Mouse (Mus musculus) gonadal fat pad, adult 2 months (tissue): Measurements from ENCODE around the gene Snrpa1. TPM values are rescaled to one million over a fixed set of nuclear protein-coding genes. Genes with fewer than 3 reads are reported as not detected.

ENCODE experiments used
- DNase-seq: peaks from one replicate; pipeline ENCODE4 v3.0.0-alpha.2; 2012; ENCODE audit warnings: low read depth
- polyA plus RNA-seq: library from polyadenylated mRNA; depleted of rRNA; stranded (reverse); fragments of >200 nt; gene quantifications from 2 replicates; pipeline ENCODE4 v1.2.3, GENCODE M21; 2012

Gene Snrpa1
- polyA plus RNA-seq, 1 experiment: 10.2 TPM

DNA sequence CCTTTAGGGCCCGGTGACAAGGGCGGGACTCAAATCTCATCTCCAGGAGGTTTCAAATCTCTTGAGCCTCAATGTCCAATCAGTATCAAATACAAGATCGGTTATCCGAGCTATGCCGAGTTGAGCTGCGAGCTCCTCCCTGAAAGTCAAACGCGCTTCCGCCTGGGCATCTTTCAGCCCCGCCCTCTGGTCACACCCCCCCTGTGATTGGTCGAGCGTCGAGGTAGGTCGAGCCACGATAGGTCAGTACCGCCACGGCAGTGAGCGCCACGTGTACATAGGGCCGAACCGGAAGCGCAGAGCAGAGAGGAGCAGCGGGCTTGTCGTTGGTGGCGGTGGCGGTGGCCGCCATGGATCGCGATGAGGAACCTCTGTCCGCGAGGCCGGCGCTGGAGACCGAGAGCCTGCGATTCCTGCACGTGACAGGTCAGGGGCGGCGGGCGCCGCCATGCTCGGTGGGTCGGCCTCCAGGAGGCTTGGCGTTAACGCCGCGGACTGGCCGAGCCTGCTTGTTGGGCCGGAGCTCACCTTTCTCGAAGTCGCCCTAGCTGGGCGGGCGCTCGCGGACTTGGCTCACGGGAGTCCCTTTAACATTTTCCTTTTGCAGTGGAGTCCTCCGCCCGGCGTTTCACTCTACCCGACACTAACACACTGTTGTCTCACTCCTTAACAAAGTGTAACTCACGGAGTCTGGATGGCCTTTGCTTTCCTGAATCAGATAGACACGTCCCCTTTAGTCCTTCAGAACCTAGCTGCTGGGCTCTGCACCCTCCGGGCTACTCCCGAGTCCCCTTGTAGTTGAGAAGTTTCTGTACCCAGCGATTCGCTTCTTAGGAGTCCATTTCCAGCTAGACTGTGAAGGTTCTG lies 20.8 kb downstream of the Snrpa1 start, which contains the start of gene Selenos:
Gene Selenos, plus strand, starts transcription at position 286 of the 867 bp plus-strand sequence.
- no peak for DNase-seq

DNA sequence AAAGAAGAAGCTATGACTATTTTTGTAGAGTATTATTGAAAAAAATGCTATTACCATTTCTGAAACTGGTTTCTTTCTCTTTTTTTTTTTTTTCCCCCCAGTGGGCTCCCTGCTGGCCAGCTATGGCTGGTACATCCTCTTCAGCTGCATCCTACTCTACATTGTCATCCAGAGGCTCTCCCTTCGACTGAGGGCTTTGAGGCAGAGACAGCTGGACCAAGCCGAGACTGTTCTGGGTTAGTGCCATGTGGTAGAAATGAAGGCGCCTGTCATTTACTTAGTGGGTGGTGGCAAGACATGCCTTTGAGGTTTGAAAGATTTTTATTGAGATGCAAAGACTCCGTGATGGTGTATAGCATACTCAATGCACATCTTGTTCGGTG lies 21.4 kb downstream of the Snrpa1 start:
- DNase-seq: no peak

DNA sequence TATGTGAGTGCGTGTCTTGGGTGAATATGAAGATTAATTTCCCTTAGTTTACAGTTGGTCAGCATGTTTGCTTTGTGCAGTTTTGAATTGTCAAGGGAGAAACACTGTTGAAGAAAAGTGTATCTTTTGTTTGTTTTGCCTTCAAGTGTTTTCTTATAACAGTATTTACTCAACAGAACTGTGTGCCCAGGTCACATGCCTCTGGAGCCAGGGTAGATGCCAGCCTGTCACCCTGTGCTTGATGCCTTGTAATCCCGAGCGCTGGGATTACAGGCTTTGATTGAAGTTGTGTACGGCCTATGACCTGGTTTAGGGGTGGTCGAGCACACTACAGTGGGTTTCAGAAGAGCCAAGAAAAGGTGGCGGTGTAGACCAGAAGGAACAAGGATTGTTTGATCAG lies 25.0 kb downstream of the Snrpa1 start:
- no peak for DNase-seq

DNA sequence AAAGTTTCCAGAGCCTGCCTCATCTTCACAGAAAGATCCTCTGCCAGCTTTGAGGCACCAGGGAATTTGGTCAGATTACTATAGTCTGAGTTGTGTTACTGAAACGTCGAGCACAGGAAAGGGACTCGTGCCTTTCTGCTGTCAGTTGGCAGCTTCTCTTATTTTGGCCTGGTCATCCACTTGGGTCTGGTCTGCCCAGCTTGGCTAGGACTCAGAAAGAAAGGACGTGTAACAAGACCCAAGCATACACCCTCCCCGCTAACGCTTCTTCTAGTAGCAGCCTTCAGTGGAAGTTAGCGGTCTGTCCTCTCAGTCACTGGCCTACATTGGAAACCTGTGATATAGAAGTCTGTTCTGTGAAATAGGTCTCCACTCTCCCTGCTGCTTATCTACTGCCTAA lies 25.7 kb downstream of the Snrpa1 start:
- no peak for DNase-seq

DNA sequence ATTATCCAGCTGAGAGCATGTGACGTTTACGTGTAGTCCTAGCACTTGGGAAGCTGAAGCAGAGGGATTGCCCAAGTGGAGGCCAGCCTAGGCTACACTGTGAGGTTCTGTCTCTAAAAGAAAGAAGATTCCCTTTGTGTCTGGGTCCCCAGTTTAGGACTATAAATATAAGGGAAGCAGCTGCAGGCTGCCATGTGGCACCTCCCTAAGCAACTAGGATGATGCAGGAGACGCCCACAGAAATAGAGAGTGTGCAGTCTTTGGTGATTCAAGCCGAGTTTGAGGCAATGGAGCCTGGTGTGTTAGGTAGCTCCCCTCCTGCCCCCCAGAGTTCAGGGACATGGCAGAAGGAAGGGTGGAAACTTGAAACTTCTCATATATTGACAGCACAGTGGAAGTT lies 28.8 kb downstream of the Snrpa1 start:
- DNase-seq: no peak

DNA sequence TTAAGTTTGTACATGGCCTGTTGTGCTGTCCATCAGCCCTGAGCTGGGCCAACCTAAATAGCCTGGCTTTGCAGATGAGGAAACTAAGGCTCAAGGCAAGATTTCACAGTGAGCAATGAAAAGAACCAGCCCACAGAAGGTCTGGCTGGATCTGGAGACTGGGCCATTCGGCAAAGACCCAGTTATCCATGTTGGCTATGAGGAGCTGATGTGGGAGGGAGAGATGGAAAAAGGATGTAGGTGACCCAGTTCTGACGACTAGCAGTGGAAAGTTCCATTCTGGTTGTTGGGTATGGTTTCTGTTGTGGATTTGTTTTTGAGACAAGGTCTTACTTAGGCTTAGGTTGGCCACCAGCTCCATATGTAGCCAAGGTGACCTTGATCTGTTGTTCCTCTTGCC lies 29.3 kb downstream of the Snrpa1 start:
- no peak for DNase-seq

DNA sequence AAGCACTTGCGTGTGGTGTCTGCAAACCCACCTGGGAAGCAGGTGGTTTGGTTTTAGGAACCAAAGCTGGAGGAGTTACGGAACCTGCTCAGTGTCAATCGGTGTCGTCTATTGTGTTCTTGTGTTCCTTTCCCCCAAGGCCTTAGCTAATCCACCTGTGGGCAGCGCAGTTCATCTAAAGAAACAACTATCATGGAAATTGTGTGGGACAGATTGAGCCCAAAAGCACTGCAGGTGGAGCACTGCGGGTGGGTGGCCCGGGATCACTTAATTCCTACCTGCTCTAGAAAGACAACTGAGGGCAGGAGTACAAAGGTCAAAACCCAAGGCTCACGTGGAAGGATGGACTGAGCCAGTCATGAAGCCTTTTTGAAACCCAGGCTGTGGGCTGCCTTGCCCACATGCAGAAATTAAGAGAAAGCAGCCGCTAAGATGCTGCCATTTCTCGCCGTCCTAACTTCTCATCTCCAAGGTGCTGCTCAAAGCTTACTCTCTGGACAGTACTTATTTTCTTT lies 31.9 kb downstream of the Snrpa1 start:
- no peak for DNase-seq

DNA sequence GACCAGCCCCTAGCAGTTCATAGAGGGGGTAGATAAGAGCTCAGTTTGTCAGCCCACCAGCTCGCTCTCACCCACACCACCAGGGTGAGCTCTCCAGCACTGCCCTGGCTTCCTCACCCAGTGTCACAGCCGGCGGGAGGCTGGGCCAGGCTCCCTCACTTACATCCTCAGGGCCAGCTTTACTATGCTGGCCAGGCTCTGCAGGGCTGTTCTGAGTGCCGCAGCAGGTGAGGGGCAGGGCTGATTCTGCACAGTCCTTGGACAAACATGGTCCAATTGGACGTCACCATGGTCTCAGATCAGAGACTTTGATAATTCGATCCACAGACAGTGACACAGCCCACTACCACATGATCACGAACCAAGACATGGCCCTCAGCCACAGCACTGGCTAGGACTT lies 32.8 kb downstream of the Snrpa1 start:
- no peak for DNase-seq

DNA sequence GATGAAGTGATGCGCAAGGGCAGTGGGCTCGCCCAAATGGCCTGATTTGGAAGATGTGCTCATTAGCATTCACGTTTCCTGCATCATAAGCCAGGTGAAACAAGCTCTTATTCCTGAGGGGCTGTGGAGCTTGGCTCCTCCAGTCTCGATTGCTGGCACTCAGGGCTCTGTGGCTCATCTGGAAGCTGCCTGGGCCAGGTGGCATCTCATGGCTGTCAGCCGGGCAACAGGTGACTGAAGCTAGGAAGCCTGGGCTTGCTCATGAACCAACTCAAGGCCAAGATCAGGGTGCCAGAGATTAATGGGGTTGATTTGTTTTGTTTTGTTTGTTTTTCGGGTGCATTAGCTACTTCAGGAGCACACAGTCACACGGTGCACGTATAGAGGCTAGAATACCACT lies 33.9 kb downstream of the Snrpa1 start:
- DNase-seq: no peak

DNA sequence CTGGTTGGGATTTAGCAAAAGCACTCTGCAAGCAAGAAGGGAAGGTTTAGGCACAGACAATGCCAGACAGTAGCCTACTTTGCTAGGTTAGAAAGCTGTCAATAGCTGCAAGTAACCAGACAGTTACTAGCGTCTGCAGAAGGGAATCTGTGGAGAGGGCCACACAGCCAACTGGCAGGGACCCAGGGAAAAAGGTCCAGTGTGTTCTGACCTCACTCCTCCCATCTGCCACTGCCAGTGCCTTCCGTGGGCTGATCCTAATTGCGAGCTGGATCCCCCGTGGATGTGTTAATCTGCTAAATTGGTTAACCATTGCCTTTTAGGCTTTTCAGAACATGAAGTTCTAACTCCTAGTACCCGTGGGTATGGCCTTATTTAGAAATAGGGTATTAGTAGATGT lies 35.3 kb downstream of the Snrpa1 start:
- DNase-seq: no peak

DNA sequence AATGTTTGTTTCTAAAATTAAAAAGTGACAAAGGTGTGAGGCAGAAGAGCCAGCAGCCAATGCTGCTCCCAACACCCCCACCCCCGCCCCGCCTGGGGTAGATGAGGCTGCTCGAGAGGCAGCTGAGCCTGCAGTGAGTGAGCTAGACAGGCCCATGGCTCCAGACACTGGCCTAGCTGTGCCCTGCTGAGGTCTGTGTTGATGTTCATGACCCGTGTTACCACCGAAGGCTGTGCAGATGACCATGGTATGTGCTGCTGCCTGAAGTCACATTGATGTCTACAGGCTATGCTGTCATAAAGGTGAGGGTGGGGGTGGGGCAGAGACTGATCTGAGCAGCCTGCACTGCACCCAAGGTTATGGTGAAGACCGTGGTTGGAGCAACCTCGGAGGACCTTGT lies 40.0 kb downstream of the Snrpa1 start:
- no peak for DNase-seq

DNA sequence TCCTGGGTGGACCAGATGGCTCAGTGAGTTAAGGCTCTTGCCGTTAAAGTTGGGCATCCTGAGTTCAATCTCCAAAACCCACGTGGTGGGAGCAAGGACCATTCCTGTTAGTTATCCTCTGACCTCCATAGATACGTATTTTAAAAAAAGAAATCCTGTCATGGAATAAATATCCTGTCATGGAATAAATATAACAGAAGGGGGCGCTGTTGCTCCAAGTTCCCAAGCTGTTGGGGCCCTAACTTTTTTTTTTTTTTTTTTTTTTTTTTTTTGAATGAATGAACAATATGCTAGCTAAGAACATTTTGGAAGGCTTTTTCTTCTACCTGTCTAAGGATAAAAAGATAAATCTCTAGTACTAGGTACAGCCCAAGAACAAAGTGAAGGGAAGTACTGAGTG lies 43.1 kb downstream of the Snrpa1 start:
- no peak for DNase-seq

DNA sequence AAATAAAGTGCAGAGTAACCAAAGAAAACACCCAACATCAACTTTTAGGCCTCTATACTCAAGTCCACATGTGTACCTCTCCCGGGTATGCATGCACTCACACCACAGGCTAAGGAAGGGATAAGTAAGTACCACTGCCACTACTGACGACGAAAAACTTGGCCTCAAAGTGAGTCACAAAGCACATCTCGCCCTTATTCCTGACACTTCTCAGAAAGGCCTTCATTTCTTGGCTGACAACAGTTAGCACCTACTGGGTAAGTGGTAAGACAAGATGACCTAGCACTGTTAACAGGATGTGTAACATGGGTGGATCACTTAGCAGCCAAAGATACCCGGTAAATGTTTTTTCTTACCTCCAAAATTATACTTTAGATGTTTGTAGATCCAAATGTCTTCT lies 45.7 kb downstream of the Snrpa1 start:
- no peak for DNase-seq

DNA sequence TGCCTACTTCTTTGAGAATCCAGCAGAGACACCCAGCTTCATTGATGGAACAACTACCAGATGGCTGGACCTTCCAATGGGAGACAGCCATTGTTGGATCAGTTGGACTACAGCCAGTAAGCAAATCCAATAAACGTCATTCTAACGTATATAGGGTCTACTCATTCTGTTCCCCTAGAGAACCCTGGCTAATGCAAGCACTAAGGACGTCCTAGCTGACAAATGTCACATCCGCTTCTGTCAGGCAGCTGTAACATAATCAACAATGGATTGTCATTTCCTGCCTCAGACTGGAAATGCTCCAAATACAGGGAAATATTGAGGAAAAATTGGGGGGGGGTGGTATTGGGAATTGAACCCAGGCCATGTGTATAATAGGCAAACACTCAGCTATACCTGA lies 47.0 kb downstream of the Snrpa1 start:
- DNase-seq: no peak

DNA sequence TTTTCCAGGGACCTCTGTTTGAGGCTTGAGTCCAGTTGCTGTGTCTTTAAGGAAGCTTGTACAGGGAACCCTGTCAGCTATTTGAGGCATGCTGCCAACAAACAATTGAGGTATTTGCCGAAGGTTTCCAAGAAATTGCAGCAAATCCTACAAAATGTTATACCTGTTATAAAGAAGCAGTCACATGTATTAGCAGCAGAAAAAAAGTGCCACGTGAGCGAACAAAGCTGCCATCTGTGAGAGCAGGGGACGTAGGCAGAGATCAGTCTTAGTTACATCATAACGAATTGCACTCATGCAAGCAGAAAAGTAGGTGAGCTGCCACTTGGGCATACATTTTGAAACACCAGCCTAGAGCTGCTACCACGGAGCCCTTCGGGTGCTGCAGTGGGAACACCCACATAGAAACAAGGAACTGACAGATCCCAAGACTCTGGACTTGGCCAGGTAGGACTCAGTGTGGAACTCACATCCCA lies 47.8 kb downstream of the Snrpa1 start:
- no peak for DNase-seq

DNA sequence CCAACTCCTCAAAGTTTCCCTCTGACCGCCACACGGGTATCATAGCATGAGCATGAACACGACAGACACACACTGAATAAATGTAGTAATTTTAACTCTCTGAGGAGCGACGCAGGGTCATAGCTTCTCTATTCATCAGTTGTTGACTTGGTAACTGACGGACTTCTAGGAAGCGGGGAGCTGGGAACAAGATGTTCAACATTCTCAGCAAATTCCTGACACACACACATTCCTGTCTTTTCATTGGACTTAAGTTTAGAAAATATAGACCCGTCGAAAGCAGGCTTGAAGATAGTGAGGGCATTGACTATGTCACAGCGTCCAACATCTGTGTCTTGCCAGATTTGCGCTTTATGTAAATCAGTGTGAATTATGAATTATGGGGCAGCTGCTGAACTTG lies 48.4 kb downstream of the Snrpa1 start:
- no peak for DNase-seq

DNA sequence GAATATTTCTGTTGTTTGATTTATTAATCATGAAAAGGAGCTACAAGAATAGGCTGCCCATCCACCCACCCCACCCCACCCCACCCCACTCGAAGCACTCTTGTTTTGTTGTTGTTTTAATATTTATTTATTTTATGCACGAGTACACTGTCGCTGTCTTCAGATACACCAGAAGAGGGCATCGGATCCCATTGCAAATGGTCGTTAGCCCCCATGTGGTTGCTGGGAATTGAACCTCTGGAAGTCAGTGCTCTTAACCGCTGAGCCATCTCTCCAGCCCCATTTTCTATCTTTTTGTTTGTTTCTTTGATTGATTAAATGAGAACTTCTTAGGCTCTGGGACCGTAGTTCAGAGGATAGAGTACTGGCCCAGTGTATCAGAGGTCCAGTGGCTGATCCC lies 49.1 kb downstream of the Snrpa1 start:
- DNase-seq: no peak

DNA sequence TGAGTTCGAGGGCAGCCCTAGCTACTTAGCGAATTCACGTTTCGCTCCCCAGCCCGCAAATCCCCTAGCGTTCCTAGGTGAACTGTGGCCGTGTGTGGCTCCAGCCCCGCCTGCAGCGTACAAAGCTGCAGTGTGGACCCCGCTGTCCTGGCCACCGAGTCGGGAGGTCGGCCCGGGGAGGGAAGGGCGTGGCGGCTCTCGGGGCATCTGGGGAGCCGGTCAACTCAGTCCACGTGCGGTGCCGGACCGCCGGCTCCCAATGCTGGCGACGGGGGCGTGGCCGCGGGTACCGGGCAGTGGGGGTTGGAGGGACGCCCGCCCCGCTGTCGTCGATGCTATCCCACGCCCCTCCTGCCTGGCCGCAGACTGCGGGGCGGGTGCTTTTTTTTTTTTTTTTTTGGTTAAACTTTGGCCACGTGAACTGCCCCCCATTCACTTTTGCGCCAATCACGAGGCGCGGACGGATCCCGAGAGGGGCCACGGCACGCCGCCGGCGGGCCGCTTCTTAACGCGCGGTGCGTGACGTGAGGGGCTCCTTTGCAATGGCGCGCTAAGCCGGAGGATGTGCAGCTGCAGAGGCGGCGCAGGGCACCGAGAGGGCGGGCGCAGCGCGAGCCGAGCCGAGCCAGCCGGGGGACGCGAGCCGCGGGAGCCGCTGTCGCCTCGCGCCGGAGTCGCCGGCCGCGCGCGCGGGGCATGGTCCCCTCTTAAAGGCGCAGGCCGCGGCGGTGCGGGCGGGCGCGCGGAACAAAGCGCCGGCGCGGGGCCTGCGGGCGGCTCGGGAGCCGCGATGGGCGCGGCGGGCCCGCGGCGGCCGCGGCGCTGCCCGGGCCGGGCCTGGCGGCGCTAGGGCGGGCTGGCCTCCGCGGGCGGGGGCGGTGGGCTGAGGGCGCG lies 50.4 kb downstream of the Snrpa1 start, which contains the start of gene Chsy1:
Gene Chsy1, plus strand, starts transcription at position 555 of the 894 bp plus-strand sequence.
- DNase-seq: no peak

DNA sequence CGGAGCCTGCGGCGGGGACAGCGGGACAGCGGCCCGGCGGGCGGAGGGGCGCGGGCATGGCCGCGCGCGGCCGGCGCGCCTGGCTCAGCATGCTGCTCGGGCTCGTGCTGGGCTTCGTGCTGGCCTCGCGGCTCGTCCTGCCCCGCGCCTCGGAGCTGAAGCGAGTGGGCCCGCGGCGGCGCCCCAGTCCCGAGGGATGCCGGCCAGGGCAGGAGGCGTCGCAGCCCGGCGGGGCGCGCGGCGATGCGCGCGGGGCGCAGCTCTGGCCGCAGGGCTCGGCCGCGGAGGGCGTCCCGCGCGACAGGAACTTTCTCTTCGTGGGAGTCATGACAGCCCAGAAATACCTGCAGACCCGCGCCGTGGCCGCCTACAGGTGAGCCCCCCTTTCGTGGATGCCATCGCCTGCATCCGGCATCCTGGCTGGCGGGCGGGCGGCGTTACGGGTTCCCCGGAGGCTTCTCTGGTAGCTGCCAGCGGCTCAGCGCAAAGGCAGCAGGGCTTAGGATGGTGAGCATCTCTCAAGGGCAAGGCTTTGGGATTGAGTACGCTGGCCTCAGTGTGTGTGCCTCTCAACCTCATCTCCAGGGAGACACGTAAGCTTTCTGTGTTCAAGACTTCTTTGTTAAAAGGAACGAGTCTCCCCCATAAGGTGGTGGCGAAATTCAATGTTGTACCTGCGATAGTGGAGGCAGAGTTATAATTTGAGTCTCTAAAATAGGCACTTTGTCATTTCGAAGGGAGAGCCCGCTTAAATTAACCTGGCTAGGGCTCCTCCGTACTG lies 51.2 kb downstream of the Snrpa1 start:
- no peak for DNase-seq

DNA sequence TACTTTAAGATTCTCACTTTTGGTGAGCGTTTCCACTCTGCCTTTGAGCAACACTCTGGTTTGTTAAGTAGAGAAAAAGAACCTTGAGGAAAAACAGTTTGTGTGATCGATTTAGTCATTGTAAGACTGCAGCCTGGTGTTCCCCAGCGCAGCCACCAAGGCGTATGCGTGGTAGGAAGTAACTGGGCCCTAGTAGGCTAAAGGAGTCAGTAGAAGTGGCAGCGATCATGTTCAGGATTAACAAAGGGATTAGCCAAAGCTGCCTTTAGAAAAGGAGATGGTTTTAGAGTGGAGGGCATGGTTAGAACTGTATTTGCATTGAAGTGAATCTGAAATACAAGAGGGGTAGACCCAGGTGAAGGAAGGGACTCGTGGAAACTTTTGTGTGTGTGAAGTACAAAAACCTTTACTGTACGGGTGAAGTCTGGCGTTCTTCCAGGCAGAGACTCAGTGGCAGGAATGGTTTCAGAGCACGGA lies 51.9 kb downstream of the Snrpa1 start:
- DNase-seq: no peak

DNA sequence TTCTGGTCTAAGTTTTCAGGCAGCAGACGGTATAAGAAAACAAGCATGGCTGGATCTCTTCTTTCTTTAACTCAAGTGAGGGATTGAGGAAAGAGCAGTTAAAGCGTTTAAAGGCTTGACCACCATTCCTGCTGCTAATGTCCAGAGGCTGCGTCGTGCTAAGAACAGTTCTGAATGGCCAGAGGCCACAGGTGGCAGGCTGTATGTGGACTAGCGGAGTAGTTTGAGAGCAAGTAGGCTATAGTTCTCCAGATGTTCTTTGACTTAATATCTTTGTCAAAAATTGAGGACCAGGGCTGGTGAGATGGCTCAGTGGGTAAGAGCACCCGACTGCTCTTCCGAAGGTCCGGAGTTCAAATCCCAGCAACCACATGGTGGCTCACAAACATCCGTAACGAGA lies 52.4 kb downstream of the Snrpa1 start:
- DNase-seq: no peak

DNA sequence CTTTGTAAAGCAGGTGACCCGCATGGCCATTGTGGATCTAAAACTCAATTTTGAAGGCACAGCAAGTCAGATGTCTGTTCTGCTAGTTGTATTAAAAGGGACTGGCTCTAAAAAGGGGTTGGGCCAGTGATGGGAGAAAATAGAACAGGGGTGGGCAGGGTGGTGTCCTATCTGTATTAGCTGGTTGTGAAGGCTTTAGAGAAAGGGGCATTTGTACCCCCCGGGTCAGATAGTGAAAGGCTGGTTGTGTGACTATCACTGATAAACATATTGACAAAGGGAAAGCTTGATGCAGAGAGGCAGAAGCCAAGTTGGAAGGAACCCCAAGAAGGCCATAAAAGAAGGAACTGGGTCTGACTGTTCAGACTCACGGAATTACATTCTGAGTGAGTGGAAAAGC lies 54.8 kb downstream of the Snrpa1 start:
- no peak for DNase-seq
